Mouse (Mus musculus) C2C12 (cell line): Measurements from ENCODE around the gene Myo9a.

Source experiments
- CTCF ChIP-seq: IDR thresholded peaks from one replicate; pipeline ENCODE4 v1.5.1; 2011; ENCODE audit not compliant: control insufficient read depth, insufficient read depth, insufficient read length
- MAX ChIP-seq: IDR thresholded peaks from one replicate; pipeline ENCODE4 v1.6.1; 2011; ENCODE audit warnings: mild to moderate bottlenecking, control low read depth

GRCm38 (mm10) chr9:59748387-59748786, 2.3 kb upstream of the Myo9a start:
- TF ChIP-seq CTCF (no peak), MAX (no peak)
